ENCODE assay signal across 24 mouse cellular contexts in genomic region chrX:155645975-155646374, GRCm38 (mm10). TPM values are rescaled to one million over a fixed set of nuclear protein-coding genes. Genes with fewer than 3 reads are reported as not detected.
"Had no signal": no experiment of that assay in that cellular context is flagged by ENCODE, and none has a peak within 500 bp of the region (broad histone marks: within the 10 kb centered on the region; RNA-seq: fewer than 3 reads in every experiment).

No protein-coding gene starts in this region.

- DNase-seq: liver, postnatal 0 days; lung, adult 2 months; lung, postnatal 14 days; lung, postnatal 36 days; right cerebral cortex, postnatal 14 days; thymus, adult 2 months; thymus, postnatal 25 days; thymus, postnatal 4 days had no signal

- H3K36me3 ChIP-seq: lung, embryonic 15.5 days; midbrain, embryonic 13.5 days; midbrain, embryonic 15.5 days; neural tube, embryonic 12.5 days; stomach, embryonic 15.5 days had no signal

- H3K4me2 ChIP-seq: lung, embryonic 15.5 days; midbrain, embryonic 11.5 days; midbrain, embryonic 13.5 days; midbrain, embryonic 15.5 days; neural tube, embryonic 12.5 days; stomach, embryonic 15.5 days had no signal

- ATAC-seq: liver, postnatal 0 days; lung, postnatal 0 days; midbrain, embryonic 13.5 days; midbrain, embryonic 15.5 days had no signal

- H3K4me3 ChIP-seq: lung, embryonic 15.5 days; megakaryocyte, embryonic 14.5 days; midbrain, embryonic 13.5 days; midbrain, embryonic 15.5 days; neural tube, embryonic 12.5 days; stomach, embryonic 15.5 days had no signal

- H3K27ac ChIP-seq: lung, embryonic 15.5 days; macrophage; midbrain, embryonic 13.5 days; midbrain, embryonic 15.5 days; neural tube, embryonic 12.5 days; stomach, embryonic 15.5 days; stomach, postnatal 0 days had no signal

- H3K9me3 ChIP-seq: lung, embryonic 15.5 days; megakaryocyte, embryonic 14.5 days; midbrain, embryonic 13.5 days; midbrain, embryonic 15.5 days; neural tube, embryonic 12.5 days; stomach, embryonic 15.5 days had no signal

- H3K27me3 ChIP-seq: lung, embryonic 15.5 days; megakaryocyte, embryonic 14.5 days; midbrain, embryonic 13.5 days; midbrain, embryonic 15.5 days; neural tube, embryonic 12.5 days; stomach, embryonic 15.5 days had no signal

- H3K9ac ChIP-seq: liver, postnatal 0 days; lung, embryonic 15.5 days; midbrain, embryonic 13.5 days; midbrain, embryonic 15.5 days; neural tube, embryonic 12.5 days; stomach, embryonic 15.5 days had no signal

- H3K4me1 ChIP-seq: lung, embryonic 15.5 days; megakaryocyte, embryonic 14.5 days; midbrain, embryonic 13.5 days; midbrain, embryonic 15.5 days; neural tube, embryonic 12.5 days; stomach, embryonic 15.5 days had no signal

RNA-seq across cellular contexts. Expression of gene Gm15155, which starts 21.4 kb away (rescaled TPM):
- total RNA-seq: midbrain, postnatal 0 days; monocyte, adult 5-6 weeks; neutrophil, adult 5-6 weeks had no signal
- polyA plus RNA-seq: liver, postnatal 0 days; lung, adult 2 months; lung, embryonic 15.5 days; lung, postnatal 0 days; macrophage; midbrain, embryonic 11.5 days; midbrain, embryonic 13.5 days; midbrain, embryonic 15.5 days; neural tube, embryonic 12.5 days; spleen, adult 2 months; stomach, embryonic 15.5 days; stomach, postnatal 0 days; testis, adult 2 months; thymus, adult 2 months; urinary bladder, adult 2 months had no signal

RNA-seq across cellular contexts. Expression of gene Ptchd1, which starts 22.4 kb away (rescaled TPM):
- polyA plus RNA-seq: liver, postnatal 0 days; thymus, adult 2 months had no signal
